Mouse (Mus musculus) limb, embryonic 10.5 days (tissue): ENCODE data around the gene Stip1. TPM values are rescaled to one million over a fixed set of nuclear protein-coding genes. Genes with fewer than 3 reads are reported as not detected.

ENCODE experiments used
- DNase-seq: peaks from one replicate; pipeline ENCODE4 v3.0.0-alpha.2; 2017; ENCODE audit warnings: low spot score
- H3K27ac ChIP-seq: fragments of 300-500 bp; sonication (generic); 2 replicates; pipeline ENCODE4 v1.5.1; 2016; ENCODE audit warnings: mild to moderate bottlenecking
- H3K27me3 ChIP-seq: fragments of 300-500 bp; sonication (generic); 2 replicates; pipeline ENCODE4 v1.6.1; 2016; ENCODE audit warnings: low read depth, mild to moderate bottlenecking; ENCODE audit not compliant: poor library complexity, severe bottlenecking
- H3K36me3 ChIP-seq: fragments of 300-500 bp; sonication (generic); 2 replicates; pipeline ENCODE4 v1.6.1; 2016; ENCODE audit warnings: mild to moderate bottlenecking, moderate library complexity
- H3K4me1 ChIP-seq: fragments of 300-500 bp; sonication (generic); 2 replicates; pipeline ENCODE4 v1.6.1; 2016
- H3K4me3 ChIP-seq: fragments of 300-500 bp; sonication (generic); 2 replicates; pipeline ENCODE4 v1.5.1; 2016; ENCODE audit warnings: mild to moderate bottlenecking, moderate library complexity
- H3K9me3 ChIP-seq: fragments of 300-500 bp; sonication (generic); replicated peaks from 2 replicates; pipeline ENCODE4 v1.6.1; 2016; ENCODE audit warnings: mild to moderate bottlenecking
- WGBS: fragments of 180-500 bp; shearing (Covaris S2); methylation state at CpG from one replicate; pipeline ENCODE4 v1.1.7; 2016; 5-methylcytosine and 5-hydroxymethylcytosine counted together
- polyA plus RNA-seq: library from polyadenylated mRNA; unstranded; fragments of >200 nt; fragmentation: Nextera tagmentation; extraction: Ambion mirVana; gene quantifications from 2 replicates; pipeline ENCODE4 v1.2.1, GENCODE M21; 2016

Gene Stip1
- polyA plus RNA-seq, 1 experiment from 2014 or later, result 455 TPM

GRCm38 (mm10) chr19:6981465-6981864 is 58.3 kb downstream of the Stip1 start:
- peak overlapping the region; percentile 65; the same call in 1 of the 2 replicates for H3K4me3 ChIP-seq
- peaks cover 70% of the 10 kb centered on the region for H3K36me3 ChIP-seq
- WGBS, result 83% methylated on average over 4 of the region's 4 CpGs
- no peaks in the 10 kb centered on the region for H3K27me3 ChIP-seq
- DNase-seq, result no peak
- no peaks in the 10 kb centered on the region for H3K9me3 ChIP-seq
- peaks cover 50% of the 10 kb centered on the region for H3K4me1 ChIP-seq
- H3K27ac ChIP-seq, result no peak overlapping the region

DNA sequence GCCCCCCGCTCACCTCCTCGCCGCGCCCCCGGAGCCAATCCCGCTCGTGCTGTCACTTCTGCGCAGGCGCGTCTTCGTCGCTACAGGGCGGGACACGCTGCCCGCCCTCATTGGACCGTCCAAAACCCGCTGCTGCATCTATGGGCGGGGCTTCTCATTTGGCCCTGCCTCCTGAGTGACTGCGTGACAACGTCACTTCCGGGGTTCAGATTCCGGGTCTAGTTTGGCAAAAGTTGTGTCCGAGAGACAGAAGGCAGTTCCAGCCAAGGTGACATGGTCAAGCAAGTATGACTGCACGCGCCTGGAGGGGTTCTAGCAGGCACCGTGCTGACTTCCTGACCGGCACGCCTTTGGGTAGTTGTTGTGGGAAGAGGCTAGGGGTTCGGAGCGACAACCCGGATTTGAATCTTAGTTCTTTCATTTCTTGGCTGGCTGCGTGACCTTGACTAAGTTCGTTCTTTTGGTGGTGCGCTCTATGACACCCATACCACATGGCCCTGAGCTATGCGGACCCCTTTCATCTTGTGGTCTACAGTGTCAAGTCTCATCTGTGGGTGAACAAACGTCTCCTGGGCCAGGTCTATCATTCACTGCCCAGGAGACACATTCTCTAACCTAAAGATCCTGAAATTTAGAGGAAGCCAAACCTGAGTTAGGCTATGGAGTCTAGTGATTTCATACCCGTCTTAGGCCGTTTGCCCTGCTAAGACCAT is 59.2 kb downstream of the Stip1 start, which contains the start of gene Fkbp2:
Gene Fkbp2, minus strand, starts transcription at position 121 of the 713 bp plus-strand sequence.
- H3K4me3 ChIP-seq, result peak within 1 kb of the TSS; percentile 65
- peaks cover 50% of the 10 kb centered on the region for H3K4me1 ChIP-seq
- no peaks in the 10 kb centered on the region for H3K27me3 ChIP-seq
- no peaks in the 10 kb centered on the region for H3K9me3 ChIP-seq
- H3K27ac ChIP-seq, result peak within 1 kb of the TSS; percentile 94
- 2% methylated on average over 38 of the region's 38 CpGs for WGBS
- peaks cover 68% of the 10 kb centered on the region for H3K36me3 ChIP-seq
- DNase-seq, result peak; percentile 98

DNA sequence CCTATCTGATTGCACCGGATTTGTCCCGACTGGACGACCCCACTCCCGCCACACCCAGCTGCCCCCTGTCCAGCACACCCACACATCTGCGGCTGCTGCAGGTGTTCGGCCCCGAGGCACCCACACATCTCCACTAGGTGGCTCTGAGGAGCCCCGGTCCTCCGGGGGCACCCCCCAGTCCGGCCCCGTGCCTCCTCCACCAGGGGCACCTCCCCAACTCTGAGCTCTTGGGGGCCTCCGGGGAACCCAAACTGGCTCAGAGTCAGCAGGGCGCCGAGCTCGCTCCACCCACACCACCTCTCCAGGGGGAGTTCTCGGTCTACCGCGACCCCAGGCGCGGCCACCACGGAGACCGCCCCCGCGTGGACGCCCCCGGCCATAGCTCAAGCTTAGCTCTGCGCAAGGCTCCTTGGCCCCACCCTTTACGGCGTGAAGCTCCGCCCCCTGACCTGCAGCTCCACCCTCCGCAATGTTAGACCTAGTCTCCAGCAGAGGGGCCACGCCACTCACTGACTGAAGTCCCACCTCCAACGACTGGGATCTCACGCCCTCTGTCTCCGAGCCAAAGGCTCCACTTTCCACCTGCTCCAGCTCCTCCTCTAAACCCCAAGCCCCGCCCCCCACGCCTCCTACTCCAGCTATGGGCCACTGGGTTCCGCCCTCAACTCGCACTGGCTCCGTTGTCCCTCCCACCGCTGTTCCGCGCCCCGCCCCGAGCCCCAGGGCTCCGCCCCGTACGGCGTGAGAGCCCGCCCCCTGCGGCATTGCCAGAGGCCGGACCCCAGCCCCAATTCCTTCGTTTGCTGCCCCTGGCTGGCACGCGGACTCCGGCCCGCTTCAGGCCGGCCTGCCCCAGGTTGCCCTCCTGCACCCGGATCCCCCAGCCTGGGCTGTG is 60.0 kb downstream of the Stip1 start:
- DNase-seq, result peak; percentile 100
- Histone ChIP-seq H3K9me3 (no peaks in the 10 kb centered on the region), H3K27ac (peak overlapping the region; percentile 94), H3K4me1 (peaks cover 45% of the 10 kb centered on the region), H3K4me3 (peak overlapping the region; percentile 65), H3K27me3 (no peaks in the 10 kb centered on the region), H3K36me3 (peaks cover 60% of the 10 kb centered on the region)
- under 1% methylated on average over 59 of the region's 59 CpGs for whole genome bisulfite sequencing

- DNase-seq, result peak; percentile 49
- H3K27ac ChIP-seq, result peak overlapping the region; percentile 94
Measured at GRCm38 (mm10) chr19:6979001-6979479, 60.7 kb downstream of the Stip1 start.

DNA sequence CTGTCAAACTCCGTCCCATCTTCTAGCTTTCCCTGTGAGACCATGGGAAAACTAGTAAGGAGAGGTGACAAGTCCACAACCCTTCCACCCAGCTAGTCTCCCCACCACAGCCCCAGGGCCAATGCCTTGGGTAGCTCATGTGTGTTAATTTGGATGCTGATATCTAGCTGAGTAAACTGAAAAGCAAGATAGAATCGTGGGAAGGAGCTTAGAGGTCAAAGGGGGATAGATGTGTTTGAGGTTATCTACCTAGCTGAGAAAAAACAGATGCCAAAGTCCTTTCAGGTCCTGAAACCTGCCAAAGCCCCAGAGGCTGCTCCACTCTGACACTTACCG is 61.2 kb downstream of the Stip1 start:
- peaks cover 51% of the 10 kb centered on the region for H3K36me3 ChIP-seq
- 54% methylated on average over 3 of the region's 3 CpGs for WGBS
- H3K4me1 ChIP-seq, result peaks cover 51% of the 10 kb centered on the region
- H3K27me3 ChIP-seq, result no peaks in the 10 kb centered on the region
- H3K4me3 ChIP-seq, result peak overlapping the region; percentile 65
- 0 out of 2 replicates have a peak overlapping the region, but pooled peaks have one; percentile 19 for H3K27ac ChIP-seq
- no peaks in the 10 kb centered on the region for H3K9me3 ChIP-seq
- no peak for DNase-seq

More at GRCm38 (mm10) chr19:6979001-6979479, 60.7 kb downstream of the Stip1 start:
- Histone ChIP-seq H3K9me3 (no peaks in the 10 kb centered on the region), H3K4me3 (peak overlapping the region; percentile 65), H3K36me3 (peaks cover 55% of the 10 kb centered on the region), H3K27me3 (no peaks in the 10 kb centered on the region), H3K4me1 (peaks cover 47% of the 10 kb centered on the region)
- WGBS, result 15% methylated on average over 11 of the region's 11 CpGs

DNA sequence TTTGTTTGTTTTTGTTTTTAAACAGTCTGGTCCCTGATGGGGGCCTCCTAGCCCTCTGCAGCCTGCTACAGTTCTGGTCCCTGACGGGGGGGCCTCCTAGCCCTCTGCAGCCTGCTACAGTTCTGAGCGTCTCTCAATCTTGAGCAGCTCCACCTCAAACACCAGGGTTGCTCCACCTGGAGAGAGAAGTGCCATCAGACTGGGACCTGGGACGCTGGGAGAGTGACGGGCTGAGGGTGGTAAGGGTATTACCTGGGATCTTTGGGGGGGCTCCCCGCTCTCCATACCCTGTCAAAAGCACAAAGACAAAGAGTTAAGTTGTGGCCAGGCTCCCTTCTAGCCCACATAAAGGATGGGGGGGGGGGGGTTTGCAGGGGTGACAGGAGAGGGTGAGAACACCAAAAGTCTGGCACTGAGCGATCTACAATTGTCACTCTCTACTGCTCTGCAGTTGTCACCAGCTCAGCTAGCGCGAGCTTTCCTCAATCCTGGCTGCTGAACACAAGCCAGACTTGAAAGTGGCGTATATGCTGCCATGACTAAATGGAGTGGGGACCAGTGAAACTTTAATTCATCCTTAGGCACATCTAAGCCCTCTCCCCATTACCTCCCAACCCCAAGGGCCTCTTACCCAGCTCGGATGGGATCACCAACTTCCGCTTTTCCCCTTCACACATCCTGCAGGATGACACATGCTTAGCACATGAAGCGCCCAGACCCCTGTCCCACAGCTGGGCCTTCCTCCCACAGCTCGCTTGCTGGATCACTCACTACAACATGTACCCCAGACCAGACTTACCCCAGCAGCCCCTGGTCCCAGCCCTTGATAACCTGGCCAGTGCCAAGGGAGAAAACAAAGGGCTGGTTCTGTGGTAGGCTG is 61.8 kb downstream of the Stip1 start:
- H3K4me1 ChIP-seq, result peaks cover 54% of the 10 kb centered on the region
- peak overlapping the region; percentile 65 for H3K4me3 ChIP-seq
- peaks cover 46% of the 10 kb centered on the region for H3K36me3 ChIP-seq
- H3K27me3 ChIP-seq, result no peaks in the 10 kb centered on the region
- H3K27ac ChIP-seq, result 0 out of 2 replicates have a peak overlapping the region, but pooled peaks have one; percentile 19
- H3K9me3 ChIP-seq, result no peaks in the 10 kb centered on the region
- no peak for DNase-seq
- 83% methylated on average over 13 of the region's 13 CpGs for WGBS

GRCm38 (mm10) chr19:6975537-6976521 is 63.9 kb downstream of the Stip1 start, which contains the start of gene Plcb3:
TSS of gene Plcb3 (minus strand) at chr19:6976470.
- 0 out of 2 replicates have a peak, but pooled peaks cover 2% of the 10 kb centered on the region for H3K27me3 ChIP-seq
- H3K4me1 ChIP-seq, result peaks cover 69% of the 10 kb centered on the region
- H3K4me3 ChIP-seq, result peak within 1 kb of the TSS; percentile 83
- under 1% methylated on average over 16 of the region's 16 CpGs for WGBS
- peak within 1 kb of the TSS; percentile 93 for H3K27ac ChIP-seq
- H3K9me3 ChIP-seq, result no peaks in the 10 kb centered on the region
- DNase-seq, result peak; percentile 79
- peaks cover 31% of the 10 kb centered on the region for H3K36me3 ChIP-seq

- peak; percentile 94 for DNase-seq
- 2% methylated on average over 83 of the region's 84 CpGs for WGBS
- H3K4me1 ChIP-seq, result peaks cover 78% of the 10 kb centered on the region
- no peaks in the 10 kb centered on the region for H3K9me3 ChIP-seq
- H3K27me3 ChIP-seq, result peaks cover 3% of the 10 kb centered on the region; the same call in 1 of the 2 replicates
- H3K4me3 ChIP-seq, result peak within 1 kb of the TSS; percentile 83
- H3K36me3 ChIP-seq, result peaks cover 31% of the 10 kb centered on the region
- peak within 1 kb of the TSS; percentile 93 for H3K27ac ChIP-seq
Measured at GRCm38 (mm10) chr19:6974211-6975205, 65.3 kb downstream of the Stip1 start, which contains the start of gene Ppp1r14b. TSS of gene Ppp1r14b (plus strand) at chr19:6974968.

GRCm38 (mm10) chr19:6973581-6974190 is 66.1 kb downstream of the Stip1 start:
- peaks cover 78% of the 10 kb centered on the region for H3K4me1 ChIP-seq

More at GRCm38 (mm10) chr19:6973581-6974190, 66.1 kb downstream of the Stip1 start:
- DNase-seq, result no peak
- Histone ChIP-seq H3K36me3 (peaks cover 28% of the 10 kb centered on the region), H3K27ac (peak overlapping the region; percentile 93), H3K4me3 (peak overlapping the region; percentile 83), H3K9me3 (no peaks in the 10 kb centered on the region), H3K27me3 (peaks cover 3% of the 10 kb centered on the region; the same call in 1 of the 2 replicates)
- 31% methylated on average over 12 of the region's 12 CpGs for WGBS
